Comparison of ENCODE assay signal across 13 mouse cellular contexts in genomic region chr19:21623410-21624147, GRCm38 (mm10). TPM values are rescaled to one million over a fixed set of nuclear protein-coding genes. Genes with fewer than 3 reads are reported as not detected.
A peak's percentile ranks its signal among the peaks of the same experiment; 100 is the strongest.
DNase-seq lines count a peak whose midpoint lies in the region; ATAC-seq and TF ChIP-seq lines count a peak whose summit lies in the region.
"Had no signal": no experiment of that assay in that cellular context is flagged by ENCODE, and none has a peak within 500 bp of the region (broad histone marks: within the 10 kb centered on the region; RNA-seq: fewer than 3 reads in every experiment).

No protein-coding gene starts in this region.

- H3K9me3 ChIP-seq in hindbrain, postnatal 0 days (ENCODE audit: low read length) = no peaks in the 10 kb centered on the region
- no peaks in the 10 kb centered on the region for H3K9me3 ChIP-seq in hindbrain, embryonic 10.5 days
- H3K9me3 ChIP-seq in forebrain, embryonic 16.5 days (ENCODE audit: control insufficient read depth, low read length) = no peaks in the 10 kb centered on the region
- H3K9me3 ChIP-seq: heart, embryonic 12.5 days; hindbrain, embryonic 15.5 days had no signal

- intact Hi-C loops in left cerebral cortex, postnatal 14 days (cut with DNase I) = no loop called here

- no peak overlapping the region for H3K4me2 ChIP-seq in hindbrain, postnatal 0 days (ENCODE audit: low read depth, low read length)
- no peak overlapping the region for H3K4me2 ChIP-seq in forebrain, embryonic 16.5 days (ENCODE audit: low read length)
- H3K4me2 ChIP-seq: heart, embryonic 12.5 days; hindbrain, embryonic 15.5 days had no signal

- no peak for ATAC-seq in hindbrain, postnatal 0 days
- ATAC-seq in CD4-positive, CD25-positive, alpha-beta regulatory T cell, adult 4 months = peak; percentile 85
- no peak for ATAC-seq in forebrain, embryonic 16.5 days

- peak; percentile 50 for DNase-seq in hindbrain, postnatal 0 days (ENCODE audit: low spot score)
- DNase-seq in hindbrain, embryonic 10.5 days (ENCODE audit: low spot score) = no peak
- peak; percentile 23 for DNase-seq in 3T3-L1 (ENCODE audit: low read depth, low spot score)
- DNase-seq in induced T-regulatory cell, adult 2 months (ENCODE audit: low read depth) = peak; percentile 42
- DNase-seq in left cerebral cortex, postnatal 14 days (ENCODE audit: low spot score in 2 of 2) = no peak
- DNase-seq in gastrocnemius, postnatal 10 days = no peak
- DNase-seq: kidney, postnatal 25 days; lung, postnatal 14 days; thymus, postnatal 14 days had no signal

- H3K4me3 ChIP-seq in hindbrain, postnatal 0 days (ENCODE audit: low read length) = no peak overlapping the region
- no peak overlapping the region for H3K4me3 ChIP-seq in hindbrain, embryonic 10.5 days
- no peak overlapping the region for H3K4me3 ChIP-seq in forebrain, embryonic 16.5 days (replicated peaks; ENCODE audit: low read length)
- H3K4me3 ChIP-seq: heart, embryonic 12.5 days; hindbrain, embryonic 15.5 days had no signal

- no peak overlapping the region for H3K9ac ChIP-seq in hindbrain, postnatal 0 days (replicated peaks; ENCODE audit: low read length)
- no peak overlapping the region for H3K9ac ChIP-seq in forebrain, embryonic 16.5 days (replicated peaks; ENCODE audit: low read depth, low read length)
- H3K9ac ChIP-seq: heart, embryonic 12.5 days; hindbrain, embryonic 15.5 days had no signal

- H3K27ac ChIP-seq in hindbrain, postnatal 0 days = no peak overlapping the region
- H3K27ac ChIP-seq in hindbrain, embryonic 10.5 days = no peak overlapping the region
- H3K27ac ChIP-seq in forebrain, embryonic 16.5 days (ENCODE audit: low read length) = no peak overlapping the region
- H3K27ac ChIP-seq: hindbrain, embryonic 15.5 days had no signal

- no peaks in the 10 kb centered on the region for H3K4me1 ChIP-seq in hindbrain, postnatal 0 days (ENCODE audit: insufficient read depth, low read length)
- no peaks in the 10 kb centered on the region for H3K4me1 ChIP-seq in hindbrain, embryonic 10.5 days (replicated peaks)
- H3K4me1 ChIP-seq in forebrain, embryonic 16.5 days (replicated peaks; ENCODE audit: control insufficient read depth, insufficient read depth, low read length) = no peaks in the 10 kb centered on the region
- H3K4me1 ChIP-seq: hindbrain, embryonic 15.5 days had no signal

- WGBS in hindbrain, postnatal 0 days = 65% methylated on average over 3 of the region's 3 CpGs
- WGBS in hindbrain, embryonic 10.5 days = 84% methylated on average over 3 of the region's 3 CpGs
- 84% methylated on average over 3 of the region's 3 CpGs for WGBS in forebrain, embryonic 16.5 days

- H3K27me3 ChIP-seq in hindbrain, postnatal 0 days (ENCODE audit: insufficient read depth, low read length) = no peaks in the 10 kb centered on the region
- no peaks in the 10 kb centered on the region for H3K27me3 ChIP-seq in hindbrain, embryonic 10.5 days (ENCODE audit: insufficient read depth, poor library complexity, severe bottlenecking)
- H3K27me3 ChIP-seq in forebrain, embryonic 16.5 days (replicated peaks; ENCODE audit: control insufficient read depth, insufficient read depth, low read length) = no peaks in the 10 kb centered on the region
- H3K27me3 ChIP-seq: heart, embryonic 12.5 days; hindbrain, embryonic 15.5 days had no signal

- no peaks in the 10 kb centered on the region for H3K36me3 ChIP-seq in hindbrain, postnatal 0 days (ENCODE audit: insufficient read depth, low read length)
- no peaks in the 10 kb centered on the region for H3K36me3 ChIP-seq in hindbrain, embryonic 10.5 days
- no peaks in the 10 kb centered on the region for H3K36me3 ChIP-seq in forebrain, embryonic 16.5 days (ENCODE audit: control insufficient read depth, insufficient read depth)
- H3K36me3 ChIP-seq: heart, embryonic 12.5 days; hindbrain, embryonic 15.5 days had no signal

- TF ChIP-seq CTCF in hindbrain, postnatal 0 days (IDR thresholded peaks at IDR 0.05; ENCODE audit: low read depth) = no peak

RNA-seq across cellular contexts. Expression of gene 1110059E24Rik, which starts 29.2 kb away (rescaled TPM):
- 19.0 and 20.7 TPM in 2 replicates for total RNA-seq in hindbrain, postnatal 0 days (2014; rRNA removed)
- polyA plus RNA-seq in hindbrain, postnatal 0 days (2015; fragmentation: Nextera tagmentation; extraction: Ambion mirVana) = 52.1 and 53.3 TPM in 2 replicates
- polyA plus RNA-seq in hindbrain, embryonic 10.5 days (2016; fragmentation: Nextera tagmentation; extraction: Ambion mirVana) = 69.3 and 70.2 TPM in 2 replicates
- polyA plus RNA-seq in CD4-positive, CD25-positive, alpha-beta regulatory T cell, adult 4 months (2017; shearing (Covaris generic)) = 10 to 100 TPM; 41.6 to 47.8 TPM
- 10 to 100 TPM; 19.8 to 22.6 TPM for total RNA-seq in left cerebral cortex, postnatal 14 days (2021)
- 10 to 100 TPM; 16.9 to 22.0 TPM for total RNA-seq in gastrocnemius, postnatal 10 days (2021)
- 56.4 and 58.3 TPM in 2 replicates for polyA plus RNA-seq in forebrain, embryonic 16.5 days (2015; fragmentation: Nextera tagmentation; extraction: Ambion mirVana)

RNA-seq across cellular contexts. Expression of gene Abhd17b, which starts 29.4 kb away (rescaled TPM):
- 50.0 and 58.6 TPM in 2 replicates for total RNA-seq in hindbrain, postnatal 0 days (2014; rRNA removed)
- polyA plus RNA-seq in hindbrain, postnatal 0 days (2015; fragmentation: Nextera tagmentation; extraction: Ambion mirVana) = 51.9 and 55.5 TPM in 2 replicates
- 33.6 and 34.5 TPM in 2 replicates for polyA plus RNA-seq in hindbrain, embryonic 10.5 days (2016; fragmentation: Nextera tagmentation; extraction: Ambion mirVana)
- polyA plus RNA-seq in CD4-positive, CD25-positive, alpha-beta regulatory T cell, adult 4 months (2017; shearing (Covaris generic)) = 10 to 100 TPM in 1 of 2 experiments, 1 to 10 TPM in 1; 7.8 to 12.1 TPM
- 10 to 100 TPM; 51.6 to 56.4 TPM for total RNA-seq in left cerebral cortex, postnatal 14 days (2021)
- 10 to 100 TPM; 30.7 to 32.2 TPM for total RNA-seq in gastrocnemius, postnatal 10 days (2021)
- 33.3 and 44.2 TPM in 2 replicates for polyA plus RNA-seq in forebrain, embryonic 16.5 days (2015; fragmentation: Nextera tagmentation; extraction: Ambion mirVana)

Comparison
In these comparisons a context has a peak if more than half of its experiments do, and no peak if none do; other contexts are left out.
1. DNase-seq: peak in hindbrain, postnatal 0 days (single experiment), 3T3-L1 (single experiment) and induced T-regulatory cell, adult 2 months (single experiment); none in hindbrain, embryonic 10.5 days (single experiment), left cerebral cortex, postnatal 14 days (0 of 2) and gastrocnemius, postnatal 10 days (single experiment).